Comparison of ENCODE assay signal across 17 mouse cellular contexts in the genomic region with DNA sequence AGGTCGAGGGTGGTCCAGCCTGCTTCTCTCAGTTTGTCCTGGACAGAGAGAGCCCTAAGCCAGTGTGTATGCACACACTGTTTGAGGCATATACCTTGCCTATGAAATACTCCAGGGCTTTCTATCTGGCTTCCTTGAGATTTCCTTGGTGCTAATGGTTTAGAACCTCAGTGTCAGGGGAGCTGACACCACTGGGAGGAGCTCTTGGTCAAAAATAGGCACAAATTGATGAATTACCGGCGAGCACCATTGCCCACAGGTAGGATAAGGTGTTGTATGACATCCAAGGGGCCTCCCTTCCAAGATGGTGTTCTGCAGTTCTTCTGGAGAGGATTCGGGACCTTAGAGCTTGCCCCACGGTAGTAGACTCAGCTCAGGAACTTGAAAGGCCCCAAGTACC.
DNase-seq lines count a peak whose midpoint lies in the region; ATAC-seq and TF ChIP-seq lines count a peak whose summit lies in the region.
"Had no signal": no experiment of that assay in that cellular context is flagged by ENCODE, and none has a peak within 500 bp of the region (broad histone marks: within the 10 kb centered on the region; RNA-seq: fewer than 3 reads in every experiment).

No protein-coding gene starts in this region.

- H3K9me3 ChIP-seq in liver, embryonic 12.5 days (replicated peaks), result peaks cover 8% of the 10 kb centered on the region; the same call in 1 of the 2 replicates
- H3K9me3 ChIP-seq: embryonic facial prominence, embryonic 12.5 days; neural tube, embryonic 15.5 days had no signal

- no peak for ATAC-seq in liver, embryonic 12.5 days
- ATAC-seq: hindbrain, embryonic 16.5 days had no signal

- no peak overlapping the region for H3K9ac ChIP-seq in heart, adult 2 months (ENCODE audit: low read depth, low read length)
- no peak overlapping the region for H3K9ac ChIP-seq in liver, adult 2 months (ENCODE audit: low read depth, low read length)
- no peak overlapping the region for H3K9ac ChIP-seq in liver, embryonic 12.5 days
- H3K9ac ChIP-seq: embryonic facial prominence, embryonic 12.5 days; neural tube, embryonic 15.5 days had no signal

- no peak for TF ChIP-seq EP300 in heart, adult 2 months (IDR thresholded peaks at IDR 0.05; ENCODE audit: insufficient read depth, low read depth, low read length)

- no peak overlapping the region for H3K4me3 ChIP-seq in heart, adult 2 months
- no peak overlapping the region for H3K4me3 ChIP-seq in liver, adult 2 months (ENCODE audit: insufficient read depth, low read depth, low read length)
- H3K4me3 ChIP-seq in liver, embryonic 12.5 days, result no peak overlapping the region
- H3K4me3 ChIP-seq: embryonic facial prominence, embryonic 12.5 days; megakaryocyte, embryonic 14.5 days; neural tube, embryonic 15.5 days had no signal

- WGBS in heart, adult 2 months, result 48% methylated on average over 5 of the region's 5 CpGs
- 50% methylated on average over 5 of the region's 5 CpGs for WGBS in liver, adult 2 months
- WGBS in liver, embryonic 12.5 days (ENCODE audit: insufficient replicate concordance), result 36% methylated on average over 5 of the region's 5 CpGs

- no peak for TF ChIP-seq POLR2A in heart, adult 2 months (IDR thresholded peaks at IDR 0.05; ENCODE audit: insufficient read depth, low read depth, low read length)
- no peak for TF ChIP-seq POLR2A in liver, adult 2 months (IDR thresholded peaks at IDR 0.05; ENCODE audit: extremely low read depth, insufficient read depth, low read length)
- TF ChIP-seq POLR2A in brain, embryonic 14.5 days (IDR thresholded peaks at IDR 0.05; ENCODE audit: borderline replicate concordance, extremely low read depth, insufficient read depth, insufficient read length, poor library complexity, severe bottlenecking), result no peak

- no peaks in the 10 kb centered on the region; the same call in 1 of the 2 replicates for H3K27me3 ChIP-seq in heart, adult 2 months (ENCODE audit: control insufficient read depth, insufficient read depth, low read length)
- no peaks in the 10 kb centered on the region for H3K27me3 ChIP-seq in liver, adult 2 months (ENCODE audit: control insufficient read depth, insufficient read depth, low read length)
- H3K27me3 ChIP-seq in liver, embryonic 12.5 days (replicated peaks), result no peaks in the 10 kb centered on the region
- H3K27me3 ChIP-seq: embryonic facial prominence, embryonic 12.5 days; megakaryocyte, embryonic 14.5 days; neural tube, embryonic 15.5 days had no signal

- intact Hi-C loops in heart, adult 2 months (cut with DNase I), result no loop called here

- H3K4me1 ChIP-seq in heart, adult 2 months (ENCODE audit: control insufficient read depth, insufficient read depth, low read length), result no peaks in the 10 kb centered on the region
- H3K4me1 ChIP-seq in liver, adult 2 months (ENCODE audit: control insufficient read depth, insufficient read depth, low read length), result no peaks in the 10 kb centered on the region
- no peaks in the 10 kb centered on the region for H3K4me1 ChIP-seq in liver, embryonic 12.5 days
- H3K4me1 ChIP-seq: embryonic facial prominence, embryonic 12.5 days; megakaryocyte, embryonic 14.5 days; neural tube, embryonic 15.5 days had no signal

- TF ChIP-seq CTCF in heart, adult 2 months (IDR thresholded peaks at IDR 0.05), result 0 out of 2 replicates have a peak, but pooled peaks have one; percentile 5
- TF ChIP-seq CTCF in liver, adult 2 months (IDR thresholded peaks at IDR 0.05; ENCODE audit: low read depth, low read length), result peak; percentile 39; the same call in 1 of the 2 replicates
- TF ChIP-seq CTCF in brain, embryonic 14.5 days (IDR thresholded peaks at IDR 0.05; ENCODE audit: borderline replicate concordance, extremely low read depth, insufficient read depth, insufficient read length), result peak; percentile 18; the same call in 1 of the 2 replicates

- H3K36me3 ChIP-seq in heart, adult 2 months (ENCODE audit: control insufficient read depth, insufficient read depth, low read length), result no peaks in the 10 kb centered on the region
- no peaks in the 10 kb centered on the region for H3K36me3 ChIP-seq in liver, adult 2 months (ENCODE audit: control insufficient read depth, insufficient read depth, low read length)
- H3K36me3 ChIP-seq in liver, embryonic 12.5 days, result no peaks in the 10 kb centered on the region
- H3K36me3 ChIP-seq: embryonic facial prominence, embryonic 12.5 days; neural tube, embryonic 15.5 days had no signal

- H3K27ac ChIP-seq in heart, adult 2 months, result no peak overlapping the region
- no peak overlapping the region for H3K27ac ChIP-seq in liver, adult 2 months (replicated peaks; ENCODE audit: insufficient read depth, low read depth, low read length)
- H3K27ac ChIP-seq in liver, embryonic 12.5 days, result no peak overlapping the region
- H3K27ac ChIP-seq: embryonic facial prominence, embryonic 12.5 days; neural tube, embryonic 15.5 days had no signal

- no peak for DNase-seq in heart, adult 2 months
- no peak for DNase-seq in heart, adult 8-10 months (ENCODE audit: low spot score)
- DNase-seq in liver, adult 2 months (ENCODE audit: extremely low read depth, low read depth, low spot score), result peak; percentile 26
- DNase-seq in brain, embryonic 14.5 days (ENCODE audit: low read depth), result no peak
- DNase-seq in kidney, postnatal 14 days, result peak; percentile 25
- DNase-seq in embryo, embryonic 10 days (ENCODE audit: low spot score), result no peak
- DNase-seq: B cell, adult 2 months; cerebellum, postnatal 14 days; heart, adult 18-20 months; heart, postnatal 10 days; retina, postnatal 1 day; thymus, postnatal 36 days had no signal

- H3K4me2 ChIP-seq in liver, embryonic 12.5 days, result no peak overlapping the region
- H3K4me2 ChIP-seq: embryonic facial prominence, embryonic 12.5 days; neural tube, embryonic 15.5 days had no signal

- no peaks in the 10 kb centered on the region for H3K79me2 ChIP-seq in heart, adult 2 months (replicated peaks; ENCODE audit: control insufficient read depth, insufficient read depth, low read length)
- H3K79me2 ChIP-seq in liver, adult 2 months (ENCODE audit: control insufficient read depth, insufficient read depth, low read length), result no peaks in the 10 kb centered on the region

Comparison
In these comparisons a context has a peak if more than half of its experiments do, and no peak if none do; other contexts are left out.
1. DNase-seq: peak in liver, adult 2 months (single experiment) and kidney, postnatal 14 days (single experiment); none in heart, adult 2 months (0 of 2), heart, adult 8-10 months (single experiment), brain, embryonic 14.5 days (single experiment) and embryo, embryonic 10 days (single experiment).
2. Peak in every context shown above with its lines, with median percentiles within 50 percentile points of each other: CTCF ChIP-seq.